Mouse (Mus musculus) spleen, postnatal 4 days (tissue): ENCODE measurements around the gene Slc2a5.

Source experiments
- DNase-seq, 2 experiments: peaks; one replicate each; pipeline ENCODE4 v3.0.0; 2022; ENCODE audit warnings: low spot score in 2 of 2

The Slc2a5 gene

DNA sequence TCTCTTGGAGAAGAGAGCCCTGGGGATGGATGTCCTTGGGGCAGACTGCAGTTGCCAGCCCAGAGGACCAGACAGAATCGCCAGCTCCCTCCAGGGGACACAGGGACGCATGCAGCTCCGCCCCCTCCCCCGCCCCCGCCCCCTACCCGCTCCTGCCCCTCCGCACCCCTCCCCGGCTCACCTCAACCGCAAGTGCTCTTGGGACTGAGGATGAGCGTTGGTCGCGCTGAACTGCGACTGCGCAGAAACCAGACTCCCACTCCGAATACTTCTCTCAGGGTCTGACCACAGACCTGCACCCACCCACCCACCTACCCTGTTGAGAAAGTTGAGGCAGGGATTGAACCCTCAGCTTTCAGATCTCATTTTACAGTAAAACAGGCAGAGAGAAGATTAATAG is at the start of gene Slc2a5:
TSS of gene Slc2a5 (plus strand) at position 229 of the 400 bp plus-strand sequence.
- DNase-seq, result no peak

GRCm38 (mm10) chr4:150070136-150070535 is 48.9 kb upstream of the Slc2a5 start:
- DNase-seq, result no peak

- DNase-seq, result no peak
Measured at GRCm38 (mm10) chr4:150072416-150073101, 46.5 kb upstream of the Slc2a5 start.

DNA sequence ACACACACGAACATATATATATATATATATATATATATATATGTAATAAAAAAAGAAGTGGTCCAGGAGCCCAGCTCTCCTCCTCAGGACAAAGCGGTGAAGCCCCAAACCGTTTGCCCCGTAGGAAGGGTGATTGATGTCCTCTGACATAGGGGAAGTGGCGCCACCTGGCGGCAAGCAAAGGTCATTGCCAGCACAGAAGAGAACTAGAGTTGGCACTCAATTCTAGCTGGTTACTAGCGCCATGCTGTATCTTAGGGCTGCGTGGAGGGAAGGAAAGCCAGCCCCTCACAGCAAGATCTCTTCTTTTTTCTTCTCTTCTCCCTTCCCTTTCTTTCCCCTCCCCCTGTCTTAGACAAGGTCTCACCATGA is 46.0 kb upstream of the Slc2a5 start:
- peak; percentile 52 to 88 for DNase-seq

DNA sequence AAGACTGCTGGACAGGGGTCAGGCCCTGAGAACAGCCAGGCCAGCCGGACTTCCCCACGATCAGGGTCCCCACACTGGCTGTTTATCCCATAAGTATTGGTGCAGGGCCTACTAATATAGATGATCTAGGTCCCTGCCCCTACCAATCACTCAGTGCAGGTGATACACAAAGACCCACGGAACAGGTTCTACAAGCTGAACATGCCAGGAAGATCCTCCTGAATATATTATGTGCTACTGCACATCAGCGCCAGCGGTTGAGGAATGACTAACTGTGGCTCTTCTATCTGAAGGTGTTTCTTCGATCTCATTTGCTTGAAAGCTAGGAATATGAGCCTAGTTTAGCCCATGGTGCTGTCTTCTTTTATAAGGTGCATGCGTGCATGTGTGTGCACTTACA is 43.7 kb upstream of the Slc2a5 start:
- DNase-seq, result no peak

- peak; percentile 57 to 75 for DNase-seq
Measured at GRCm38 (mm10) chr4:150076147-150076546, 42.9 kb upstream of the Slc2a5 start.

GRCm38 (mm10) chr4:150078646-150079045 is 40.4 kb upstream of the Slc2a5 start:
- no peak for DNase-seq

- no peak for DNase-seq
Measured at GRCm38 (mm10) chr4:150079244-150079643, 39.8 kb upstream of the Slc2a5 start.

GRCm38 (mm10) chr4:150080330-150080967 is 38.6 kb upstream of the Slc2a5 start:
- no peak for DNase-seq

- no peak for DNase-seq
Measured at GRCm38 (mm10) chr4:150085366-150085765, 33.7 kb upstream of the Slc2a5 start.

DNA sequence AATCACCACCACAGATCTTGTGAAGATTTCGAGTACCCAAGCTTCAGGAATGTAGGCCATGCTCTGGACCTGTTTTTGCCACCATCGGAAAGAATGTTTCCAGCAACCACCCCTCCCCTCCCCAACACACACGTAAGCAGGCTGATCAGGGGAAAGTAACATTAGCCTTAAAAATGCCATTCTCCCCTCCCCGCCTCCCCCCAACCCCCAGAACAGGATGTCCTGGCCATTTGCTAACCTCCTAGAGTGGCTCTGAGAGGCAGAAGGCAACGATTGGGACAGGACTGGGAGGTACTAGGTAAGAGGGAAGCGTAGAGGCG is 32.3 kb upstream of the Slc2a5 start:
- no peak for DNase-seq

- DNase-seq, result peak; percentile 88 to 92
Measured at GRCm38 (mm10) chr4:150087161-150087889, 31.8 kb upstream of the Slc2a5 start, which contains the start of gene Gpr157. Gene Gpr157 (plus strand): TSS chr4:150087365.

DNA sequence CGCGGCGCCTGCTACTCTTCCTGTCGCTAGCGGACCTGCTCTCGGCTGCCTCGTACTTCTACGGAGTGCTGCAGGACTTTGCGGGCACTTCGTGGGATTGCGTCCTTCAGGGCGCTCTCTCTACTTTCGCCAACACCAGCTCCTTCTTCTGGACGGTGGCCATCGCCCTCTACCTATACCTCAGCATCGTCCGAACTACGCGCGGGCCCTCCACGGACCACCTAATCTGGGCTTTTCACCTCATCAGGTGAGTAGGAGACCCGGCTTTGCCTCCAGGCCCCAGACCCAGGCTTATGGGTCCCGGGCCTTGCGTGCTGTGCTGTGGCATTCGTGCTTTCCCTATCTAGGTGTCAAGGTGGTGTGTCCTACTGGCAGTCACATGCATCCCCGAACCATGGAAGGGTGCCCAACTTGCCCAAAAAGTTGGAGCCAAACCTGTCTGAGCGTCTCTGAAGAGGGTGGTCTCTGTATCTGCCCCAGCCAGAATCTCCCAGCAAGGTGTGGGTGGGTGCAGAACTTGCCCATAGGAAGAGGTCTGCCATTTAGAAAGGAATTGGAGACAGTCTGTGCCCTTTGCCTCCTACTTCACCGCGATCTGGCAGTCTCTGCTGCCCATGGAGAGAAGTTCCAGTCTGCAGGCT is 31.1 kb upstream of the Slc2a5 start:
- no peak for DNase-seq

GRCm38 (mm10) chr4:150089121-150089520 is 30.0 kb upstream of the Slc2a5 start:
- DNase-seq, result no peak

GRCm38 (mm10) chr4:150091887-150092582 is 27.0 kb upstream of the Slc2a5 start:
- peak; percentile 50 to 84 for DNase-seq

- DNase-seq, result no peak
Measured at GRCm38 (mm10) chr4:150092583-150092902, 26.5 kb upstream of the Slc2a5 start.

GRCm38 (mm10) chr4:150093560-150094462 is 25.3 kb upstream of the Slc2a5 start:
- DNase-seq, result no peak

DNA sequence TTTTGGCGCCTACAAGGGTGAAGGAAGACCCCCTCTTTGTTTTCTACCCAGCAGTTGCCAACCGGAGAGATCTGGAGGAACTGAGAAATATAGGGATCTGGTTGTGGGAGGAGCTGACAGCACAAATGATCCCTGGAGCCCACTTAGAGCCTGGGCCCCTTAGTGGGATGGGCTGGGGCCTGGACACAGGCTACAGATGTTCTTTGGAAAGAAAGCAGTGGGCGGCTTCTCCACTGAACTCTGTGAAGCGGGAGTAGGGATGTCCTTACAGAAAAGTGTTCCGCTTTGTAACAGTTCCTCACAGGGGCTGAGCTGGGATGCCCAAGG is 24.7 kb upstream of the Slc2a5 start:
- DNase-seq, result no peak

DNA sequence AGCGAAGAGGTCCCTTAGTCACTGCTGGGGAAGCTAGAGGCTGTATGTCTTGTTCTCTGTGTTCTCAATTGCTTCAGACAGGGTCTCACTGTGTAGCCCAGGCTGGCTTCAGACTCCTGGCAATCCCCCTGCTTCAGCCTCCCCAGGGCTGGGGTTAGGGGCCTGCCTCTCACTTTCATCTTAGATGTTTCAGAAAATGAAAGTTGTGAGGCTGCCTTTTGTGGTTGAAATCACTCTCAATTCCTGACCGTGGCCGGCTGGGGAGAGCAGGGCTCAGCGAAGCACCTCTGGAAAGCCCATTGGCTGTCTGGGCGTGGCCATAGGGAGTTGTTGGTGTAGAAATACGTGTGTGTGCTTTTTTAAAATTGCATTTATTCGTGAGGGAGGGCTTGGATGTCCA is 22.8 kb upstream of the Slc2a5 start:
- no peak for DNase-seq

DNA sequence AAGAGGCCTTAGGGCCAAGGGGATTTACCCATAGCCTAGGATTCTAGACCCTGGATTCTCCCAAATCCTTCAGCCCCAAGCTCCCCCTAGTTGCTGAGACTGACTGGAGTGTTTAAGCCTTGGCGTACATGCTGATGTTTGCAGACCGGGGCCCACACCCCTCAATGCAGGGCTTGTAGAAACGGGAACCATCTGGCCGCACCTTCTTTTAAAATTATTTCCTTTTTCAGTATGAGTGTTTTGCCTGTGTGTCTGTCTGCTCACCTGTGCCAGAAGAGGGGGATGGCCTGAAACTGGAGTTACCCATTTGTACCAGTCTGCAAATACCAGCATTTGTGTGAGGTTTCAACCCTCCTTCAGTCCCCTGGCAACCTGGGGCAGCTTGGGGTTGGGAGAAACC is 21.2 kb upstream of the Slc2a5 start:
- DNase-seq, result peak in 1 of 2 experiments; percentile 58

DNA sequence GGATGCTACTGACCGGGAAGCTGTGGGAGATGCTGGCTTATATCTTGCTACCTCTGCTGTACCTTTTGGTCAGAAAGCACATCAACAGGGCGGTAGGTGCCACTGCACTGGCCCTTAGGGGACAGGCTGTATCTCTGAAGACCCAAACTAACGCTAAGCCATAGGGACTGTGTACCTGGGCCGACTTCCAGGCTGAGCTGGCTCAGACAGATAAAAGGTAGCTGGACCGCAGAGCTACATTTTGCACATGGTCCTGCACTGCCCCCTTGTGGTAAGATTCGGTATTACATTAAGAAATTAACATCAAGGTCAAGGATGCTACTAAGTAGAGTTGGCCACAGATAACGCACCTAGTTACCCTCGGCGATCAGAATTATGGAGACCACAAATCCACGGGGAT is 20.2 kb upstream of the Slc2a5 start:
- DNase-seq, result peak; percentile 54 to 80
